Mouse (Mus musculus) forebrain, embryonic 15.5 days (tissue): ENCODE measurements at regions not wholly inside any gene's neighbourhood (a gene's known extent, or its start where the extent isn't known, plus 50 kb on each side); places are given as distances from the start of the nearest gene placed in this dataset.

Experiments
- ATAC-seq: fragments of 200-750 bp; cut with Nextera tagmentation; replicated peaks from 2 replicates; pipeline ENCODE4 v1.8.0; 2017; ENCODE audit warnings: mild to moderate bottlenecking, moderate TSS enrichment, moderate library complexity
- H3K27ac ChIP-seq: fragments of 300-500 bp; sonication (generic); replicated peaks from 2 replicates; pipeline ENCODE4 v1.5.1; 2015; ENCODE audit warnings: mild to moderate bottlenecking, inconsistent platforms
- H3K27me3 ChIP-seq: fragments of 300-500 bp; sonication (generic); 2 replicates; pipeline ENCODE4 v1.6.1; 2015; ENCODE audit warnings: inconsistent platforms
- H3K36me3 ChIP-seq: fragments of 300-500 bp; sonication (generic); 2 replicates; pipeline ENCODE4 v1.6.1; 2015; ENCODE audit warnings: mild to moderate bottlenecking, inconsistent platforms
- H3K4me1 ChIP-seq: fragments of 300-500 bp; sonication (generic); 2 replicates; pipeline ENCODE4 v1.6.1; 2015; ENCODE audit warnings: inconsistent platforms
- H3K4me2 ChIP-seq: fragments of 300-500 bp; sonication (generic); replicated peaks from 2 replicates; pipeline ENCODE4 v1.6.1; 2015; ENCODE audit warnings: mild to moderate bottlenecking, inconsistent platforms
- H3K4me3 ChIP-seq: fragments of 300-500 bp; sonication (generic); 2 replicates; pipeline ENCODE4 v1.5.1; 2015; ENCODE audit warnings: mild to moderate bottlenecking, inconsistent platforms
- H3K9ac ChIP-seq: fragments of 300-500 bp; sonication (generic); replicated peaks from 2 replicates; pipeline ENCODE4 v1.6.1; 2015; ENCODE audit warnings: mild to moderate bottlenecking, inconsistent platforms
- H3K9me3 ChIP-seq: fragments of 300-500 bp; sonication (generic); 2 replicates; pipeline ENCODE4 v1.6.1; 2016; ENCODE audit warnings: inconsistent platforms
- WGBS: fragments of 180-500 bp; shearing (Covaris S2); methylation state at CpG from one replicate; pipeline ENCODE4 v1.1.7; 2015; ENCODE audit warnings: mixed read lengths; 5-methylcytosine and 5-hydroxymethylcytosine counted together

- H3K36me3 ChIP-seq = no peaks in the 10 kb centered on the region
- H3K9me3 ChIP-seq = no peaks in the 10 kb centered on the region
- no peak overlapping the region for H3K4me3 ChIP-seq
- no peak for ATAC-seq
- no peak overlapping the region for H3K27ac ChIP-seq
- H3K4me2 ChIP-seq = no peak overlapping the region
- no peaks in the 10 kb centered on the region for H3K4me1 ChIP-seq
- 68% methylated on average over 3 of the region's 3 CpGs for WGBS
- H3K9ac ChIP-seq = no peak overlapping the region
- no peaks in the 10 kb centered on the region for H3K27me3 ChIP-seq
Measured at GRCm38 (mm10) chr13:82849037-82849436, 654.8 kb upstream of the Mef2c start.

DNA sequence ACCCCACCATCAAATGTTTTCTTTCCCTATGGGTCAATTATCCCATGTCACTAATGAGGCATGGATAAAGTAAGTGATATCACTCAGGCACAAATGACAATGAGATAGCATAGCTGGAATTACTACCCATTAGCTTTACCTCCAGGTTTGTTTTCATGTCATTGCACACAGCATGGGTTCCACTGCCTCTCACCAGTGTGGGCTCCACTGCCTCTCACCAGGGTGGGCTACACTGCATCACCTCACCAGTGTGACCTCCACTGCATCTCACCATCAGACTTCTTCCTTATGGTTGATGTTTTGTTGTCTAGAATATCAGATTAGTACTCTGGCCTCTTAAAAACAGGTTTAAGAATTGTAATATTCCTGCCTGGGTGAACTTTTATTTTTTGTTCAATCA is 634.0 kb upstream of the Mef2c start:
- no peaks in the 10 kb centered on the region for H3K27me3 ChIP-seq
- no peak overlapping the region for H3K4me3 ChIP-seq
- H3K9ac ChIP-seq = no peak overlapping the region
- H3K27ac ChIP-seq = no peak overlapping the region
- H3K4me2 ChIP-seq = no peak overlapping the region
- ATAC-seq = no peak
- H3K36me3 ChIP-seq = no peaks in the 10 kb centered on the region
- H3K9me3 ChIP-seq = no peaks in the 10 kb centered on the region
- H3K4me1 ChIP-seq = no peaks in the 10 kb centered on the region

DNA sequence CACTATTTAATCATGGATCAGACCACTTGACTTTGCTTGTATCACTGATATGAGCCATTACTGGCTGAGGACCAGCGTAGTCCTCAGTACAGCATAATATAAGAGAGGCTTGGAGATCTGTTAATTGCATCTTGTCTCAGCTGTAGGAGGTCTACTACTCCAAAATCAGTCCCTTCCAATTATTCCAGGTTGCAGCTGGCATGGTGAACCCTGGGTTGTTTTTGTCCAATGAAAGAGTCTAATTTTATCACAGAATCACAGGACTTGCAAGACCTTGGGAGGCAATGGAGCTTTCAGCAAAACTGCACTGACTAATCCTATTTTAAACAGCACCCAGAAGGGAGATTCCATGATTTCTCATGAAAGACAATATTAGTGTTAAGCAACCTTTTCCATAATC is 629.7 kb upstream of the Mef2c start:
- no peak overlapping the region for H3K9ac ChIP-seq
- no peak overlapping the region for H3K27ac ChIP-seq
- no peaks in the 10 kb centered on the region for H3K27me3 ChIP-seq
- WGBS = 70% methylated on average over 1 of the region's 1 CpGs
- no peaks in the 10 kb centered on the region for H3K4me1 ChIP-seq
- no peaks in the 10 kb centered on the region for H3K9me3 ChIP-seq
- H3K36me3 ChIP-seq = no peaks in the 10 kb centered on the region
- no peak overlapping the region for H3K4me2 ChIP-seq
- ATAC-seq = no peak
- no peak overlapping the region for H3K4me3 ChIP-seq

DNA sequence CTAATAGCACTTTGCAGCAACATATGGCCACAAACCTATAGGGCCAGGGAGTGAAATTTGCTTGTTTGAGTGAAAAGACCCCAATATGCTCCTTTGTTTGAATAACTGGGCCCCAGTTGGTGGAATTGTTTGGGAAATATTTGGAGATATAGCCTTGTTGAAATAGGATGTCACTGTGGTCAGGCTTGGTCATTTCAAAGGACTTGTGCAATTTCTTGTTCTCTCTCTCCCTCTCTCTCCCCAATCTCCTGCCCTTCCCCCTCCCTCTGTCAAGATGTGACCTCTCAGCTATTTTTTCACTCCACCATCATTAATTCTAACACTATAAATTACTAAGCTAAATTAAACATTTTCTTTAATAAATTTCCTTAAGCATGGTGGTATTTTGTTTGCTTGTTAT is 620.5 kb upstream of the Mef2c start:
- no peak for ATAC-seq
- H3K4me1 ChIP-seq = no peaks in the 10 kb centered on the region
- no peak overlapping the region for H3K4me2 ChIP-seq
- H3K27ac ChIP-seq = no peak overlapping the region
- no peaks in the 10 kb centered on the region for H3K27me3 ChIP-seq
- H3K36me3 ChIP-seq = no peaks in the 10 kb centered on the region
- H3K9ac ChIP-seq = no peak overlapping the region
- no peak overlapping the region for H3K4me3 ChIP-seq
- H3K9me3 ChIP-seq = no peaks in the 10 kb centered on the region

DNA sequence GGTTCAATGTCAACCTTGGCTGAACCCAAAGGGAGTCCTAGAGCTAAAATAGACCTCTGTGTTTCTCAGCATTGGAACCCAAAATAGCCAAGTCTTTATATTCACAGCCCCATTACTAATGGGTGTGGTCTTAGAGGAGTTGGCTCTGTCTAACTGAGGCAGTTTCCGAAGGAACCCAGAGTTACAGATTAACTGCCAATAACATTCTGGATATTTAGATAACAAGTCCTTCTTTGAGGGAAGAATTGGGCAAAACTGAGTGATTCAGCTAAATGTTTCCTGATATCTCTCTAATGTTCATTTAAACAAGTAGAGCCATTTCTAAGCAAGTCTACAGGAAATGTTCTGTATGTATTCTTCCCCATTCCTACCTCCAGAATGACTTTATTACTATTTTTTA is 615.1 kb upstream of the Mef2c start:
- ATAC-seq = no peak
- H3K27ac ChIP-seq = no peak overlapping the region
- H3K4me3 ChIP-seq = no peak overlapping the region
- H3K9ac ChIP-seq = no peak overlapping the region
- H3K27me3 ChIP-seq = no peaks in the 10 kb centered on the region
- no peaks in the 10 kb centered on the region for H3K36me3 ChIP-seq
- 95% methylated on average over 1 of the region's 1 CpGs for WGBS
- H3K9me3 ChIP-seq = no peaks in the 10 kb centered on the region
- 0 out of 2 replicates have a peak, but pooled peaks cover 5% of the 10 kb centered on the region for H3K4me1 ChIP-seq
- H3K4me2 ChIP-seq = no peak overlapping the region

- ATAC-seq = 0 out of 2 replicates have a peak, but pooled peaks have one; percentile 38
- 60% methylated on average over 2 of the region's 2 CpGs for WGBS
- Histone ChIP-seq H3K4me1 (0 out of 2 replicates have a peak, but pooled peaks cover 5% of the 10 kb centered on the region), H3K36me3 (no peaks in the 10 kb centered on the region), H3K9ac (no peak overlapping the region), H3K4me2 (no peak overlapping the region), H3K27me3 (no peaks in the 10 kb centered on the region), H3K4me3 (no peak overlapping the region), H3K27ac (no peak overlapping the region), H3K9me3 (no peaks in the 10 kb centered on the region)
Measured at GRCm38 (mm10) chr13:82892731-82893130, 611.1 kb upstream of the Mef2c start.

GRCm38 (mm10) chr13:82899686-82900085 is 604.1 kb upstream of the Mef2c start:
- peaks cover 10% of the 10 kb centered on the region; the same call in 1 of the 2 replicates for H3K4me1 ChIP-seq
- no peak overlapping the region for H3K4me3 ChIP-seq
- H3K27ac ChIP-seq = no peak overlapping the region
- no peak for ATAC-seq
- no peaks in the 10 kb centered on the region for H3K36me3 ChIP-seq
- H3K4me2 ChIP-seq = no peak overlapping the region
- H3K27me3 ChIP-seq = no peaks in the 10 kb centered on the region
- 54% methylated on average over 4 of the region's 4 CpGs for WGBS
- H3K9ac ChIP-seq = no peak overlapping the region
- no peaks in the 10 kb centered on the region for H3K9me3 ChIP-seq

DNA sequence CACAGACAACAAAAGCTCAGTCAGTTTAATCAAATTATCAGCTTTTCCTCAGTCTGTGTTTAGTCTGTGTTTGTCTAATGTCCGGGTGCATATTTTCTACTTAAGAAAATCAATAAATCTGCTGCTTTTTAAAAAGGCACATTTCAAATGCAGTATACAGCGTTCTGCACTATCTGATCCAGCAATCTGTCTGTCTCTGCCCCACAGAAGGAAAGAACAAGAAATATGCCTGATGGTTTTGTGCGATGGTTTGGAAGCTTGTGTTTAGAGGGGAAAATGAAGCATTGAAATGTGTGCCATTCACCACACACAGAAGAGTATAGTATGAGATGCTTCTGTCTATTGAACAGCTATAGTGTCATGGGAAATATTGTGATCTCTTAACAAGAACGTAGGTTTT is 601.7 kb upstream of the Mef2c start:
- H3K9me3 ChIP-seq = no peaks in the 10 kb centered on the region
- WGBS = 43% methylated on average over 4 of the region's 4 CpGs
- H3K4me2 ChIP-seq = no peak overlapping the region
- peak; percentile 51 for ATAC-seq
- H3K9ac ChIP-seq = no peak overlapping the region
- H3K27ac ChIP-seq = no peak overlapping the region
- peaks cover 10% of the 10 kb centered on the region; the same call in 1 of the 2 replicates for H3K4me1 ChIP-seq
- no peaks in the 10 kb centered on the region for H3K36me3 ChIP-seq
- no peaks in the 10 kb centered on the region for H3K27me3 ChIP-seq
- no peak overlapping the region for H3K4me3 ChIP-seq

GRCm38 (mm10) chr13:82903637-82904036 is 600.2 kb upstream of the Mef2c start:
- 0 out of 2 replicates have a peak, but pooled peaks have one; percentile 43 for ATAC-seq

DNA sequence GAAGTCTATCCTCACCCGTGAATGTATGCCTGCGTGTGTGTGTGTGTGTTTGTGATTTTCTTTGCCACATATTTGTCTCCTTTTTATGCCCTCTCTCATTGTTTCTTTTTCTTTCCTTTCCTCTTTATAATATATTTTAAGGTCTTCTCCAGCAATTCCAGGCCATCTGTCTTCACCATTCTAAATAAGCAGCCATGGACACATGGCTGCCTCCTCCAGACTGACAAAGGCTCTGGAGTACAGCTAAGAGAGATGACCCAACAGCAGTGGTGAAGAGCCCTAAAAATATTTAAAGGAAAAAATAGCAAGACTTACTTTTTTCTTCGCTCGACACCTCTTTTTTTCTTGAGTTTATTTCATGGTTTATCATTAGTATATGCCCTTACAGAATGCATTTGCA is 596.1 kb upstream of the Mef2c start:
- H3K4me3 ChIP-seq = no peak overlapping the region
- no peaks in the 10 kb centered on the region for H3K9me3 ChIP-seq
- H3K27ac ChIP-seq = no peak overlapping the region
- no peak overlapping the region for H3K4me2 ChIP-seq
- H3K27me3 ChIP-seq = no peaks in the 10 kb centered on the region
- 87% methylated on average over 4 of the region's 4 CpGs for WGBS
- 0 out of 2 replicates have a peak, but pooled peaks cover 3% of the 10 kb centered on the region for H3K4me1 ChIP-seq
- no peak for ATAC-seq
- H3K9ac ChIP-seq = no peak overlapping the region
- H3K36me3 ChIP-seq = no peaks in the 10 kb centered on the region

More at GRCm38 (mm10) chr13:82903637-82904036, 600.2 kb upstream of the Mef2c start:
- H3K4me3 ChIP-seq = no peak overlapping the region
- H3K4me2 ChIP-seq = no peak overlapping the region
- H3K9ac ChIP-seq = no peak overlapping the region
- H3K36me3 ChIP-seq = no peaks in the 10 kb centered on the region
- H3K27me3 ChIP-seq = no peaks in the 10 kb centered on the region
- no peaks in the 10 kb centered on the region for H3K9me3 ChIP-seq
- H3K4me1 ChIP-seq = peaks cover 10% of the 10 kb centered on the region; the same call in 1 of the 2 replicates
- no peak overlapping the region for H3K27ac ChIP-seq

DNA sequence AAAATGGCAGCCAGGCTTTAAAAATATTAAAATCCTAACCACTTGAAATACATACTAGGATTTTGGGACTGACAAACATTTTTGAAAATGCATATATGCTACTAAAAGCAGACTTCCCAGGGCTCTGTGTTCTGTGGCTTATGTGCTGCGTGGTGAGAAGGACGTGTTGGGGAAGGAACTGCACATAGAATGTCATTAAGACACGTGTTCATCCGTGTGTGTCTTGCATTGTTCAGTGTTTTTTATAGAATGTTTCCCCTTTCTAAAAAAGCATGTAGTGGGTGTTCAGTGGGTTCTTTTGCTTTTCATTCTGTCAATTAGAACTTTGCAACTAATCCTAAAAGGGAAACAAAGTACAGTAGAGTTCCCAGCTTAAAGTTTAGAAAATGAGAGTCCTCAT is 594.7 kb upstream of the Mef2c start:
- Histone ChIP-seq H3K4me1 (0 out of 2 replicates have a peak, but pooled peaks cover 2% of the 10 kb centered on the region), H3K4me3 (no peak overlapping the region), H3K36me3 (no peaks in the 10 kb centered on the region), H3K27ac (no peak overlapping the region), H3K9ac (no peak overlapping the region), H3K9me3 (no peaks in the 10 kb centered on the region), H3K4me2 (no peak overlapping the region), H3K27me3 (no peaks in the 10 kb centered on the region)
- no peak for ATAC-seq
- WGBS = 86% methylated on average over 4 of the region's 4 CpGs

GRCm38 (mm10) chr13:82912859-82913258 is 591.0 kb upstream of the Mef2c start:
- Histone ChIP-seq H3K4me1 (no peaks in the 10 kb centered on the region), H3K4me2 (no peak overlapping the region), H3K9me3 (no peaks in the 10 kb centered on the region), H3K27ac (no peak overlapping the region), H3K27me3 (no peaks in the 10 kb centered on the region), H3K9ac (no peak overlapping the region), H3K36me3 (no peaks in the 10 kb centered on the region), H3K4me3 (no peak overlapping the region)
- no peak for ATAC-seq
- 64% methylated on average over 8 of the region's 8 CpGs for WGBS

DNA sequence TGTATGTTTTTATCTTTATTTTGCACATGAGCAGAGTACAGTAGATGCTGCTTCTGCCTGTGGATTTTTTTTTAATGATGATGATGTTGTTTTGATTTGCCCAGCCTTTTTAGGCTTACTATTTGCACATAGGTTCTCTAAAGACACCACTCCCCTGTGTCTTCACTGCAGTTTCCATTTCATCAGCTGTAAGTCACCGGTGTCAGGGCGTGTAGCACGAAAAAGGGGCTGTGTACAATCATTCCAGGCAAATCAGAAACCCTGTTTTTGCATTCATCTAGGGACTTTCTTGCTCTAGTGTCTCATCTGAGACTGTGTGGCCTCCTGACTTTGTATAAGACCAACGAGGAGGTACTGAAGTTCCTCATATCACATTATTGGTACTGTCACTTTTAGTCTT is 588.6 kb upstream of the Mef2c start:
- Histone ChIP-seq H3K4me1 (no peaks in the 10 kb centered on the region), H3K36me3 (no peaks in the 10 kb centered on the region), H3K4me2 (no peak overlapping the region), H3K9me3 (no peaks in the 10 kb centered on the region), H3K9ac (no peak overlapping the region), H3K4me3 (no peak overlapping the region), H3K27me3 (no peaks in the 10 kb centered on the region), H3K27ac (no peak overlapping the region)
- no peak for ATAC-seq
- WGBS = 97% methylated on average over 4 of the region's 4 CpGs
